Mouse (Mus musculus) heart, embryonic 16.5 days (tissue): ENCODE measurements around the gene Rab43. TPM values are rescaled to one million over a fixed set of nuclear protein-coding genes. Genes with fewer than 3 reads are reported as not detected.
"Not testable (repeated sequence)": the region's sequence is repeated elsewhere in the genome, so short reads cannot be mapped to it uniquely, and the experiment has no call there.

ENCODE experiments used
- ATAC-seq: fragments of 200-750 bp; cut with Nextera tagmentation; replicated peaks from 2 replicates; pipeline ENCODE4 v1.8.0; 2017; ENCODE audit warnings: moderate number of reproducible peaks; ENCODE audit not compliant: insufficient read depth, low FRiP score; ENCODE audit errors: extremely low read depth
- H3K27ac ChIP-seq: fragments of 300-500 bp; sonication (generic); 2 replicates; pipeline ENCODE4 v1.5.1; 2014; ENCODE audit warnings: mild to moderate bottlenecking, low read length, control low read depth, moderate library complexity
- H3K27me3 ChIP-seq: fragments of 300-500 bp; sonication (generic); 2 replicates; pipeline ENCODE4 v1.6.1; 2014; ENCODE audit warnings: low read length, mixed read lengths; ENCODE audit not compliant: control insufficient read depth, insufficient read depth
- H3K36me3 ChIP-seq: fragments of 300-500 bp; sonication (generic); 2 replicates; pipeline ENCODE4 v1.6.1; 2014; ENCODE audit not compliant: control insufficient read depth, insufficient read depth
- H3K4me1 ChIP-seq: fragments of 300-500 bp; sonication (generic); 2 replicates; pipeline ENCODE4 v1.6.1; 2014; ENCODE audit warnings: low read length, mixed read lengths; ENCODE audit not compliant: control insufficient read depth, insufficient read depth
- H3K4me2 ChIP-seq: fragments of 300-500 bp; sonication (generic); 2 replicates; pipeline ENCODE4 v1.6.1; 2014; ENCODE audit warnings: low read depth, mild to moderate bottlenecking, control low read depth, low read length
- H3K4me3 ChIP-seq: fragments of 300-500 bp; sonication (generic); 2 replicates; pipeline ENCODE4 v1.5.1; 2014; ENCODE audit warnings: mild to moderate bottlenecking, control low read depth, low read length
- H3K9ac ChIP-seq: fragments of 300-500 bp; sonication (generic); 2 replicates; pipeline ENCODE4 v1.6.1; 2014; ENCODE audit warnings: low read length, control low read depth
- H3K9me3 ChIP-seq: fragments of 300-500 bp; sonication (generic); replicated peaks from 2 replicates; pipeline ENCODE4 v1.6.1; 2016; ENCODE audit warnings: low read length; ENCODE audit not compliant: control insufficient read depth
- WGBS: fragments of 180-500 bp; shearing (Covaris S2); extraction: QIAGEN DNeasy Blood & Tissue Kit; methylation state at CpG from one replicate; pipeline ENCODE4 v1.1.7; 2014; 5-methylcytosine and 5-hydroxymethylcytosine counted together
- polyA plus RNA-seq: library from polyadenylated mRNA; unstranded; fragments of >200 nt; fragmentation: Nextera tagmentation; extraction: Ambion mirVana; gene quantifications from 2 replicates; pipeline ENCODE4 v1.2.1, GENCODE M21; 2015

The Rab43 gene
- polyA plus RNA-seq, 1 experiment from 2014 or later, result 10.1 TPM

DNA sequence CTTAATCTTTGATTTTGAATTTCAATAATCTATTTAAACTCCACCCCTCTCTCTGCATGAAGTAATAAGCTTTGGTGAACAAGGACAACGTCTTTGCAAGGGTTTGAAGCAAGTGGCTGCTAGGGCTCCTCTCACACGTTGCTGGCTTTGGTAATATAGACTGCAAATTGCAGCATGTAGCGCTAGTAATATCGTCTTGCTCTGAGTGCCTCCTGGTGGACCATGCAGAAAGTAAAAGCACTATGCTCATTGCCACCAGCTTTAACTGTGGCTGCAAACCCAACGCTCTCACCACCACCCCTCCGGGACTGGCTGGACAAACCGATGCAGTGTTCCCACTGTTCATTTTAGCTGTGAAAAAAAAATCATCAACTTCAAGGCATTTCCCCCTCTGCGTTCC lies 41.3 kb downstream of the Rab43 start:
- H3K9ac ChIP-seq, result no peak overlapping the region
- H3K4me1 ChIP-seq, result no peaks in the 10 kb centered on the region
- H3K27ac ChIP-seq, result no peak overlapping the region
- no peak overlapping the region for H3K4me3 ChIP-seq
- no peaks in the 10 kb centered on the region for H3K27me3 ChIP-seq
- no peak for ATAC-seq
- H3K36me3 ChIP-seq, result no peaks in the 10 kb centered on the region
- H3K9me3 ChIP-seq, result 0 out of 2 replicates have a peak, but pooled peaks cover 2% of the 10 kb centered on the region
- no peak overlapping the region for H3K4me2 ChIP-seq
- 49% methylated on average over 8 of the region's 8 CpGs for WGBS

DNA sequence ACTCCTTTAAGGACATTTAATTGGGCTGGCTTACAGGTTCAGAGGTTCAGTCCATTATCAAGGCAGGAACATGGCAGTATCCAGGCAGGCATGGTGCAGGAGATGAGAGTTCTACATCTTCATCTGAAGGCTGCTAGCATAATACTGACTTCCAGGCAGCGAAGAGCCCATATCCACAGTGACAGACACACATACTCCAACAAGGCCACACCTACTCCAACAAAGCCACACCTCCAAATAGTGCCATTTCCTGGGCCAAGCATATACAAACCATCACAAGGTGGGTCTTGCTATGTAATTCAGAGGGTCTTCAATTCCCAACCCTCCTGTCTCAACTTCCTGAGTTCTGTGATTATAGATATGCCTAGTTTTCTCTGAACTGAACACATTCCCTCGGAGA lies 47.7 kb downstream of the Rab43 start:
- H3K9ac ChIP-seq, H3K27me3 ChIP-seq, H3K4me3 ChIP-seq, H3K4me2 ChIP-seq, H3K27ac ChIP-seq, H3K36me3 ChIP-seq, H3K9me3 ChIP-seq, ATAC-seq, H3K4me1 ChIP-seq: not testable (repeated sequence)
- 86% methylated on average over 2 of the region's 2 CpGs for WGBS

DNA sequence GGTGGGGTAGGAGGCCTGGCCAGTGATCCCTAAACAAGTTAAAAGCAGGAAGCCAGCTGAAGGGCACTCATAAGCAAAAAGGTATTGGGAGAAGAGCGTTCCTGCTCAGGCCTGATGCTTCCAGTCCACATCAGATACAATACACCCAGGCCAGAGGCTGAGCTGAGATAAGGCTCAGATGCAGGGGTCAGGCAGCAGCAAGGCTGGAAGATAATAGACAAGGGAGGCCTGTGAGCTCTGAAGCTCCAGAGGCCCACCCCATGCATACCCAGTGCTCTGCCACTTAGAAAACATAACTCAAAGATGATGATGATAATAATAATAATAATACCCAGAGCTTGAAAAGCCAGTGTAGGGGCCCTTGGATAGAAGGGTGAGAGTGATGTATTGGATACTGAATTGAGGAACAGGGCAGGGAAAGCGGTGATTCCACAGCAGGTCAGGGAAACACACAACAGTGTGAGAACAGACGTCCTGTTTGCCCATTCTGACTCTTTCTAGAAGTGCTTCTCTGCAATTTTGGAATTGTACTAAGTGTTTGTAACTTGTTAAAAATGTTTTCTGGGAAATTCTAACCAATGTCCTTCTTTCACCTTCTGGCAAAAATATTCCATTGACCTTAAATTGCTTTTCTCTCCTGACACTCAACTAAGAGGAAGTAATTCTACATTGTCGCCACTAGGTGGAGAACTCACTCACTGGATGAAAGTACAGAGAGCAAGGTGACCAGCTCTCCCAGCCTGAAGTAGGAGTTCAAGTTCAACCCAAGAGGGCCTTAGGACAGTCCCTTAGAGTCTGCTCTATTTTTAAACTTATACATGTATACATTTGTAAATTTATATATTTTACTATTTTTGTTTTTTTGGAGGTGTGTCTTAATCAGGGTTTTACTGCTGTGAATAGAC lies 48.3 kb downstream of the Rab43 start:
- Histone ChIP-seq H3K9me3 (0 out of 2 replicates have a peak, but pooled peaks cover 2% of the 10 kb centered on the region), H3K4me3 (no peak overlapping the region), H3K4me2 (no peak overlapping the region), H3K9ac (no peak overlapping the region), H3K27ac (no peak overlapping the region), H3K4me1 (no peaks in the 10 kb centered on the region), H3K36me3 (no peaks in the 10 kb centered on the region), H3K27me3 (no peaks in the 10 kb centered on the region)
- 58% methylated on average over 4 of the region's 4 CpGs for WGBS
- no peak for ATAC-seq

DNA sequence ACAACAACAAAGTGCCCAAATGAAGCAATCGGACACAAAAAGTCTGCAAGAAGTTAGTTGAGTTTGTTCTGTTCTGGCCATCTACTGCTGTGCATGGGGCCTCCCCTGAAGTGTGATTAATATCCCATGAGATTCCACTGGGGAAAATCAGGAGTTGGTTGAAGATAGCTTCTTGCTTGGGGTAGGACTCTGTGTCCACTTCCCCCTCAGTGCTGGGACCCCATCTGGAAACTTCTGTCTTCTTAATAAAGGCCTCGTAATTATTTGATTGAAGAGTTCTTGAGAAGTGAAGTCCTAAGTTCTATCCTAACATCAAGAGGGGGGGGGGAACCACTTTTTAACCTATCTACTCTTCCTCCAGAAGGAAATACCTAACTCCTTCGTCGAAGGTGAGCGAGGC lies 49.8 kb downstream of the Rab43 start:
- H3K4me3 ChIP-seq, result no peak overlapping the region
- no peaks in the 10 kb centered on the region for H3K4me1 ChIP-seq
- no peaks in the 10 kb centered on the region for H3K9me3 ChIP-seq
- WGBS, result 70% methylated on average over 5 of the region's 5 CpGs
- no peak overlapping the region for H3K4me2 ChIP-seq
- no peak for ATAC-seq
- no peaks in the 10 kb centered on the region for H3K36me3 ChIP-seq
- H3K9ac ChIP-seq, result no peak overlapping the region
- no peak overlapping the region for H3K27ac ChIP-seq
- H3K27me3 ChIP-seq, result no peaks in the 10 kb centered on the region

DNA sequence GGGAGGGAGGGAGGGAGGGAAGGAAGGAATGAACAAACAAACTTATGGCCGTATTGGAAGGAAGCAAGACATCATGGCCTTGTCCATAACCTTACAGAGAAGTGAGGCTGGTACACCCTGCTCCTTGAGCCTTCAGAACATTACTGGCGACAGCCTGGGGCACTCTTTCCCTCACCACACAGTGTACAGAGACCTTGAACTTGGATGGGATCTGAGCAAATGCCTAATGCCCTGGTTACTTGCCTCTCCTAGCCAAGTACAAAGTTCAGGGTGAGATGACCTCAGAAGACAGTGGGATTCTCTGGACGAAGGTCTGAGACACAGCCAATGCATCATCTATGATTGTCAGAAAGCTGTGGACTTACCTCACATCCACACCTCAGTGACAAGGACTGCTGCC lies 52.1 kb downstream of the Rab43 start:
- Histone ChIP-seq H3K4me3 (no peak overlapping the region), H3K4me2 (no peak overlapping the region), H3K9ac (no peak overlapping the region), H3K9me3 (no peaks in the 10 kb centered on the region), H3K27ac (no peak overlapping the region), H3K4me1 (no peaks in the 10 kb centered on the region), H3K27me3 (no peaks in the 10 kb centered on the region), H3K36me3 (no peaks in the 10 kb centered on the region)
- no peak for ATAC-seq
- WGBS, result 58% methylated on average over 3 of the region's 3 CpGs

DNA sequence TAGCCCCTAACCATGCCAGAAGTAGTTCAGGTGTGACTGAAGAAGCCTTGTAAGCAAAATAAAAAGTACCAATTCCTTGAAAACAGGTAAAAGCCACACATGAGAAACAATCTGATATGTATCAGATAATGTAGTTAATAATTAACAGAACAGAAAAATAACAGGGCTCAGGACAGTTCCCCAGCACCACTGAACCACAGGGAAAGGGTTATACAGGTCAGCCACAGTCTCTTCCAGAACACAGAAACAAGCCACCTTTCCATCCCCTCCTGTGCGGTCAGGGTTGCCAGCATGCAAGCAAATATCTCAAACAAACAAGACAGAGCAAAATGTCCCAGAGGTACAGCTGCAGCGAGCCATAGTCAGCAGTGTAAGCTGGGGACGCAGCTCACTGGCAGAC lies 52.6 kb downstream of the Rab43 start:
- H3K27me3 ChIP-seq, result no peaks in the 10 kb centered on the region
- no peaks in the 10 kb centered on the region for H3K36me3 ChIP-seq
- no peak overlapping the region for H3K4me3 ChIP-seq
- 58% methylated on average over 3 of the region's 3 CpGs for WGBS
- H3K9me3 ChIP-seq, result no peaks in the 10 kb centered on the region
- no peaks in the 10 kb centered on the region for H3K4me1 ChIP-seq
- H3K27ac ChIP-seq, result no peak overlapping the region
- ATAC-seq, result no peak
- H3K4me2 ChIP-seq, result no peak overlapping the region
- no peak overlapping the region for H3K9ac ChIP-seq

DNA sequence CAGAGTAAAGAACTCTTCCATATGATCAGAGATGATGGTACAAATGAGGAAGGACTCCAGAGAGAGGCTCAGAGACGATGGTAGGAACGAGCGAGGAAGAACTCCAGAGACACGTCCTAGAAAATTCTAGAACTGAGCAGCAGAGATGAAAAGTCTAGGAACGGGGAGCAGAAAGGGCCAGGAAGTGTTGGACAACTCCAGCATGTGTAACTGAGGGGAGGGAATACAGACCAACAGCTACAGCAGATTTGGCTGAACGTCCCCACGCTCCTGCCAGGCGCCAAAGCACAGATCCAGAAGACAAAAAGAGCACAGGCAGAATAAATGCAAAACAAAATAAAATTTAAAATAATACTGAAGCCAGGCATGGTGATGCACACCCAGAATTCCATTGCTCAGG lies 55.1 kb downstream of the Rab43 start:
- Histone ChIP-seq H3K4me1 (no peaks in the 10 kb centered on the region), H3K4me2 (no peak overlapping the region), H3K4me3 (no peak overlapping the region), H3K9me3 (no peaks in the 10 kb centered on the region), H3K27me3 (no peaks in the 10 kb centered on the region), H3K27ac (no peak overlapping the region), H3K9ac (no peak overlapping the region), H3K36me3 (no peaks in the 10 kb centered on the region)
- 82% methylated on average over 8 of the region's 8 CpGs for WGBS
- ATAC-seq, result no peak

DNA sequence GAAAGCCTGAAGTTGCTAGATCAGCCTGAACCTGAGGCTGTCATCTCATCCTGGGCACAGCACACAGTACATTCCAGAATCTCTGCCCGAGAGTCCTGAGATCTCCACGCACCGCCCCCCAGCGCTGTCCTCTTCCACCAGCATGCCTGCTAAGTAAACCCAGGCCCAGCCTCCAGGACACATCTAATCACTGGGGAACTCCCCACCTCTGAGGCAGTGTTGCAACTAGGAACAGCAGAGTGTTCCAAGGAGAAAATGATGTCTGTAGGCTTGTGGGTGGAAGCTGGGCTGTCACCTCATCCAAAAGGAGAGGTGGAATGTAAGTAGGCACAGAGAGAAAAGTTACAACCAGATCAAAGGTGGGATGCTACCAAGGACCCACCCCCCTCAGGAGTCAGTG lies 56.8 kb downstream of the Rab43 start:
- Histone ChIP-seq H3K36me3 (no peaks in the 10 kb centered on the region), H3K9me3 (no peaks in the 10 kb centered on the region), H3K4me3 (no peak overlapping the region), H3K4me2 (no peak overlapping the region), H3K4me1 (no peaks in the 10 kb centered on the region), H3K27ac (no peak overlapping the region), H3K27me3 (no peaks in the 10 kb centered on the region), H3K9ac (no peak overlapping the region)
- ATAC-seq, result no peak
- 78% methylated on average over 4 of the region's 4 CpGs for WGBS

DNA sequence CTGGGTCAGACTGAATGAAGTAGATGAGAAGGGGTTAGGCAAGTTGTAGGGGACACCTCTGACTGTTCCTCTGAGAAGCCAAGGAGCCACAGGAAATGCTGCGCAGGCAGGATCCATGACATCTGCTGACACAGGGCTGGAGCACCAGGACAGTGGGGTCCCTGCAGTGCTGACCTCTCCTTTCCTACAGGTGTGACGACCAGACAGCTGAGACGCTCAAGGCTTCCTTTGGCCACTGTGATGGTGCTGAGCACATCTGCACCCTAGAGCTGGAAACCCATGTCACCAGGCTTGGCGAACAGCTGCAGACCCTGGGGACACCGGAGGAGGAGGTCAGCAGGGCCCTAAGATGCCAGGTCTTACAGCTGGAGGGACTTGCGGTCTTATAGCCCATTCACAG lies 60.4 kb downstream of the Rab43 start:
- ATAC-seq, result no peak

More for the DNA sequence above, 60.4 kb downstream of the Rab43 start:
- Histone ChIP-seq H3K9me3 (no peaks in the 10 kb centered on the region), H3K4me2 (no peak overlapping the region), H3K36me3 (no peaks in the 10 kb centered on the region), H3K27me3 (no peaks in the 10 kb centered on the region), H3K27ac (no peak overlapping the region), H3K9ac (no peak overlapping the region), H3K4me3 (no peak overlapping the region), H3K4me1 (no peaks in the 10 kb centered on the region)
- 79% methylated on average over 6 of the region's 6 CpGs for WGBS
